Mouse (Mus musculus): Measurements from ENCODE around the gene Rora.

- TF ChIP-seq CTCF (IDR thresholded peaks at IDR 0.05; ENCODE audit: control insufficient read depth, insufficient read depth, insufficient replicate concordance, low read depth, low read length) (no peak), POLR2A (IDR thresholded peaks at IDR 0.05; ENCODE audit: control insufficient read depth, low read depth, low read length) (no peak)
Observed at GRCm38 (mm10) chr9:69380546-69380945, 727.0 kb downstream of the Rora start.
